Mouse (Mus musculus): ENCODE measurements around the gene Pdzrn4. TPM values are rescaled to one million over a fixed set of nuclear protein-coding genes. Genes with fewer than 3 reads are reported as not detected.

The Pdzrn4 gene
- polyA plus RNA-seq, 1 experiment from 2014 or later = 0.02 TPM

DNA sequence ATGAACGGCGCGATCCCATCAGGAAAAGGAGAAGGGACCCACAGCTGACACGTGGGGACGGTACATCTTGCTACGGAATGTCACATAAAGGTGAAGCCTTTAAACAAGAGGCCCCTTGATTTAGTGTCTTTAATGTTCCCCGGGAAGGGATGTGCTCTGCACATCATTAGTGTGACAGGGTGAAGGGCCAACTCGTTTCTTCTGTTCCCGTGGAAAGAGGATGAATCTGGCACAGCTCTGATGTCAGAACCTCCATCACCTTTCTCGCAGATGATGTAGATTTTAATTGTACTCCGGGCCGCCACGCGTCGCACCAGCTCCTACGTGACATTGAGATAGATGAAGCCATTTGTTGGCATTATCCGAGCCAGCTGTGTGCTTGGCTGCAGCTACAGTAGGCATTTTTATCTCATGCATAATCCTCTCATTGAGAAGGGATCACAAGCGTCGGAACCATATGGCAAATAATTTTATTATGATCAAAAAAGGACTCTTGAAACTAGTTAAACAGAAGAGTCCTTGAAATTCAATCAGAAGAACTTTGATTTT lies 124.1 kb downstream of the Pdzrn4 start:
- Histone ChIP-seq H3K4me3 (ENCODE audit: low read depth, low read length) (no peak overlapping the region), H3K4me2 (ENCODE audit: low read depth, low read length) (no peak overlapping the region), H3K9ac (ENCODE audit: low read depth, low read length) (no peak overlapping the region), H3K27ac (ENCODE audit: low read length) (no peak overlapping the region), H3K4me1 (ENCODE audit: control insufficient read depth, low read depth, low read length) (no peaks in the 10 kb centered on the region), H3K9me3 (replicated peaks; ENCODE audit: control insufficient read depth, low read length) (no peaks in the 10 kb centered on the region), H3K27me3 (ENCODE audit: control insufficient read depth, insufficient read depth, low read depth, low read length) (no peaks in the 10 kb centered on the region), H3K36me3 (ENCODE audit: control insufficient read depth, insufficient read depth) (no peaks in the 10 kb centered on the region)
- 65% methylated on average over 19 of the region's 19 CpGs for WGBS (ENCODE audit: insufficient replicate concordance)
- no peak for ATAC-seq (ENCODE audit: low read depth)

DNA sequence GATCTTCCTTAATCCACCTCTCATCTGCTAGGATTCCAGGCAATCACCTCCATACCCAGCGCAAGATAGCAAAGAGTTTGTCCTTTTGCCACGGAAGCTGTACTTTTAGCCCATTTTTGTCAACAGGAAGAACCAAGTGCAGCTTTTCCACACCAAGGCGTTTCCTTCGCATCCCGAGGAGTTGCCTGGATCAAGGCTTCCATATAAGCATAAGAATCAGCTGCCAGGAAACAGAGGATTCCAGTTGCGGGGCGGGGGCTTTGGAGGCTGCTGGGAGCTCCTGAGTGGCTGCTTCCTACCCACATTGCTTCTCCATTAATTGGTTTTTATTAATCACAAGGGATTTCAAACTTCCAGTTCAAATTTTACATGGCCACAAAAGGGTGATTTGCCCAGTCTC lies 125.0 kb downstream of the Pdzrn4 start:
- Histone ChIP-seq H3K9me3 (replicated peaks; ENCODE audit: control insufficient read depth, low read length) (no peaks in the 10 kb centered on the region), H3K4me2 (ENCODE audit: low read depth, low read length) (no peak overlapping the region), H3K27me3 (ENCODE audit: control insufficient read depth, insufficient read depth, low read depth, low read length) (no peaks in the 10 kb centered on the region), H3K36me3 (ENCODE audit: control insufficient read depth, insufficient read depth) (no peaks in the 10 kb centered on the region), H3K9ac (ENCODE audit: low read depth, low read length) (no peak overlapping the region), H3K4me3 (ENCODE audit: low read depth, low read length) (no peak overlapping the region), H3K27ac (ENCODE audit: low read length) (no peak overlapping the region), H3K4me1 (ENCODE audit: control insufficient read depth, low read depth, low read length) (no peaks in the 10 kb centered on the region)
- ATAC-seq (ENCODE audit: low read depth) = no peak
- 16% methylated on average over 7 of the region's 7 CpGs for WGBS (ENCODE audit: insufficient replicate concordance)

DNA sequence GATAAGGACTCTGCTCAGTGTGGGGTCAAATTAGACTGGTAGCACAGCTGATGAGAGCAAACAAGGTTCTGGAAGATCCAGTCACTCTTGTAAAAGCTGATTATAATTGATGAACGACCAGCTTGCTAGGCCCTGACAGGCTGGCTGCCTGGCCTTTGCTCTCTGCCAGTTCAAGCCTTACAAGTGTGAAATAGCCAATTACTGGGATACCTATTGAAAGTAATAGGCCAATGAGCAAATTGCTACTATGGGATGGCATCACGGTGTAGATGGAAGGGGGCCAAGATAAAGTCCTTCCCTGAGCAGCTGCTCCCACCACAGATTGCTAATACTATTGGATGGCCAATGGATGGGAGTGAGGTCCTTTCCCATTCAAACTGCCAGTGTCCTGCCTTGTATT lies 128.2 kb downstream of the Pdzrn4 start:
- H3K9ac ChIP-seq (ENCODE audit: low read depth, low read length) = no peak overlapping the region
- H3K9me3 ChIP-seq (replicated peaks; ENCODE audit: control insufficient read depth, low read length) = no peaks in the 10 kb centered on the region
- no peak overlapping the region for H3K27ac ChIP-seq (ENCODE audit: low read length)
- no peak overlapping the region for H3K4me2 ChIP-seq (ENCODE audit: low read depth, low read length)
- no peaks in the 10 kb centered on the region for H3K36me3 ChIP-seq (ENCODE audit: control insufficient read depth, insufficient read depth)
- no peak for ATAC-seq (ENCODE audit: low read depth)
- no peaks in the 10 kb centered on the region for H3K27me3 ChIP-seq (ENCODE audit: control insufficient read depth, insufficient read depth, low read depth, low read length)
- H3K4me1 ChIP-seq (ENCODE audit: control insufficient read depth, low read depth, low read length) = no peaks in the 10 kb centered on the region
- H3K4me3 ChIP-seq (ENCODE audit: low read depth, low read length) = no peak overlapping the region
- 17% methylated on average over 2 of the region's 2 CpGs for WGBS (ENCODE audit: insufficient replicate concordance)

DNA sequence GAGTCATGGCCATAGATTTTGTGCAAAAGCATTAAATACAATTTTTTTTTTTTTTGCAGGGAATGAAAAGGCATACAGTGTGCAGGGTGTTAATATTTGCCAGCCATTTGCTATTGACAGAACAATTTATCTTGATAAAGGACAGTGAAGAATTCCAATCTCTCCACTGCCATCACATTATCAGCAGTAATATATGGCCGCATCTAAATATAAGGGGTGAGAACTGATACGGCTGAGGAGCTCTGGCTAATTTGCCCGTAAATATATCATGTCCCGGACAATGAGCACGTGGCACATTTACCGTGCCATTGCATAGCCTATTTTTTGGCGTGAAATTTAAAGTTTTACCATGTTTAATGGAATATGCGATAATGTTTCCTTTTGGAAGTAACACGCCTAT lies 128.7 kb downstream of the Pdzrn4 start:
- no peak overlapping the region for H3K27ac ChIP-seq (ENCODE audit: low read length)
- no peaks in the 10 kb centered on the region for H3K36me3 ChIP-seq (ENCODE audit: control insufficient read depth, insufficient read depth)
- 65% methylated on average over 9 of the region's 9 CpGs for WGBS (ENCODE audit: insufficient replicate concordance)
- ATAC-seq (ENCODE audit: low read depth) = no peak
- no peak overlapping the region for H3K9ac ChIP-seq (ENCODE audit: low read depth, low read length)
- H3K4me2 ChIP-seq (ENCODE audit: low read depth, low read length) = no peak overlapping the region
- H3K4me3 ChIP-seq (ENCODE audit: low read depth, low read length) = no peak overlapping the region
- H3K27me3 ChIP-seq (ENCODE audit: control insufficient read depth, insufficient read depth, low read depth, low read length) = no peaks in the 10 kb centered on the region
- H3K4me1 ChIP-seq (ENCODE audit: control insufficient read depth, low read depth, low read length) = no peaks in the 10 kb centered on the region
- H3K9me3 ChIP-seq (replicated peaks; ENCODE audit: control insufficient read depth, low read length) = no peaks in the 10 kb centered on the region

DNA sequence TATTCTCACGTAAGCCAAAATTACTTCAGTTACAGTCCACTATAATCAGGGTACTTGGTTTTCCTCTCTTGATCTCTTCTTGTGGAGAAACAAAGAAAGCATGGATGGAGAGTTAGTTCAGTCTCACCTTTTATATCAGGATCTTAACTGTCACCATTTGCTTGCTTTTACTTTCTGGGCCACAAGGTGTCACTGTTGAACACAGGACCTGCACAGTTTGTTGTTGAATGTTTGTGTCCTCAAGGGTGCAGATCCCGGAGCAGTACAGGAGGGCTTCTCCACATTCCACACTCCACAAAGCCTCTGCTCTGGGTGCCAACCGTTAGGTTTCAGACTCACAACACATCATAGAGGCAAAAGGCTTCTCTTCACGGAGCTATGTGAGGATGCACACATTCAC lies 130.1 kb downstream of the Pdzrn4 start:
- Histone ChIP-seq H3K4me2 (ENCODE audit: low read depth, low read length) (no peak overlapping the region), H3K27me3 (ENCODE audit: control insufficient read depth, insufficient read depth, low read depth, low read length) (no peaks in the 10 kb centered on the region), H3K9me3 (replicated peaks; ENCODE audit: control insufficient read depth, low read length) (no peaks in the 10 kb centered on the region), H3K36me3 (ENCODE audit: control insufficient read depth, insufficient read depth) (no peaks in the 10 kb centered on the region), H3K9ac (ENCODE audit: low read depth, low read length) (no peak overlapping the region), H3K4me3 (ENCODE audit: low read depth, low read length) (no peak overlapping the region), H3K27ac (ENCODE audit: low read length) (no peak overlapping the region), H3K4me1 (ENCODE audit: control insufficient read depth, low read depth, low read length) (no peaks in the 10 kb centered on the region)
- 50% methylated on average over 4 of the region's 4 CpGs for WGBS (ENCODE audit: insufficient replicate concordance)
- no peak for ATAC-seq (ENCODE audit: low read depth)

DNA sequence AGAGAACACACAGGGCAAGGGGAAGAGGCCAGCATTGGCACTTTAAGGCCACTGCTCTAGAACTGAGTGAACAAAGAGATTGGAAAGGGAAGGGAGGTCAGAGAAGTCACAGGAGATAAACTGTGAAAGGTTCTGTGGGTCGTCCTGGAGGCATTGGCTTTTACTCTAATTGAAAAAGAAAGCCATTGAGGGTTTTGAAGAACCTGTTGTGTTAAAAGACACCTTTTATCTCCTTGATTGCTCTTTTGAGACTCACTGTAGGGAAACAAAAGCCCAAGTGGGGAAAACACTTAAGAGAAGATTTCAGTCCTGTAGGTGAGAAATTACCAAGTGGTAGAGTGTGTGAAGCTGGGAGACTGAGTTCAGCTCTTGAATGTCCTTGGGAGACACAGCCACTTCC lies 146.6 kb downstream of the Pdzrn4 start:
- no peak overlapping the region for H3K27ac ChIP-seq (ENCODE audit: low read length)
- no peaks in the 10 kb centered on the region for H3K4me1 ChIP-seq (ENCODE audit: control insufficient read depth, low read depth, low read length)
- H3K27me3 ChIP-seq (ENCODE audit: control insufficient read depth, insufficient read depth, low read depth, low read length) = no peaks in the 10 kb centered on the region
- no peak overlapping the region for H3K4me3 ChIP-seq (ENCODE audit: low read depth, low read length)
- no peaks in the 10 kb centered on the region for H3K36me3 ChIP-seq (ENCODE audit: control insufficient read depth, insufficient read depth)
- H3K9ac ChIP-seq (ENCODE audit: low read depth, low read length) = no peak overlapping the region
- WGBS (ENCODE audit: insufficient replicate concordance) = 15% methylated on average over 1 of the region's 1 CpGs
- H3K9me3 ChIP-seq (replicated peaks; ENCODE audit: control insufficient read depth, low read length) = no peaks in the 10 kb centered on the region
- ATAC-seq (ENCODE audit: low read depth) = no peak
- no peak overlapping the region for H3K4me2 ChIP-seq (ENCODE audit: low read depth, low read length)

DNA sequence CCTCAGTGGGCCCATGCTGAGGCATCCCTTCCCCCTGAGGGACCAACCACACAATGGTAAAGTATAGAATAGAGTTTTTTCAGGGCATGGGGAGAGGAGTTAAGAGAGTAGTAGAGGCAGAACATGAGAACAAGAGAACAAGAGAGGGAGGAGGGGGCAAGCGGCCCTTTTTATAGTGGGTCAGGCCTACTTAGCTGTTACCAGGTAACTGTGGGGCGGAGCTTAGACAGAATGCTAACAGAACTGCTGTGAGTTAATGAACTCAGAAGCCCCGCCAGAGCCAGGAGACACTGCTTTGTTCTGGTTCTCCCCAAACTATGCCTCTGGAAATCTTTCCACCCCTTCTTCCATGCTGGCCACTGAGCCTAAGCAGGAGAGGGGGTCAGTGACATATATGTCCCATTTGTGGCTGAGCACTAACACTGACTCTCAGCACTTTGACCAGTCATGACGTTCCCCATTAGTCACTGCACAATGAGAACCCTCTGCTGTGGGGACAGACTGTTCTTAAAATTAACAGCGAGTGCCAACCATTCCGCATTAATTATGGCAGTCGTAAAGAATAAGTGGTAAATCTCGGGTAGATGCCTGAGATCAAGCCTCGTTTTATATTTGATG lies 150.7 kb downstream of the Pdzrn4 start:
- no peak overlapping the region for H3K4me2 ChIP-seq (ENCODE audit: low read depth, low read length)
- H3K36me3 ChIP-seq (ENCODE audit: control insufficient read depth, insufficient read depth) = no peaks in the 10 kb centered on the region
- no peak overlapping the region for H3K27ac ChIP-seq (ENCODE audit: low read length)
- 59% methylated on average over 9 of the region's 9 CpGs for WGBS (ENCODE audit: insufficient replicate concordance)
- H3K9ac ChIP-seq (ENCODE audit: low read depth, low read length) = no peak overlapping the region
- H3K9me3 ChIP-seq (replicated peaks; ENCODE audit: control insufficient read depth, low read length) = no peaks in the 10 kb centered on the region; the same call in 1 of the 2 replicates
- H3K4me1 ChIP-seq (ENCODE audit: control insufficient read depth, low read depth, low read length) = no peaks in the 10 kb centered on the region
- H3K27me3 ChIP-seq (ENCODE audit: control insufficient read depth, insufficient read depth, low read depth, low read length) = no peaks in the 10 kb centered on the region
- ATAC-seq (ENCODE audit: low read depth) = no peak
- no peak overlapping the region for H3K4me3 ChIP-seq (ENCODE audit: low read depth, low read length)

DNA sequence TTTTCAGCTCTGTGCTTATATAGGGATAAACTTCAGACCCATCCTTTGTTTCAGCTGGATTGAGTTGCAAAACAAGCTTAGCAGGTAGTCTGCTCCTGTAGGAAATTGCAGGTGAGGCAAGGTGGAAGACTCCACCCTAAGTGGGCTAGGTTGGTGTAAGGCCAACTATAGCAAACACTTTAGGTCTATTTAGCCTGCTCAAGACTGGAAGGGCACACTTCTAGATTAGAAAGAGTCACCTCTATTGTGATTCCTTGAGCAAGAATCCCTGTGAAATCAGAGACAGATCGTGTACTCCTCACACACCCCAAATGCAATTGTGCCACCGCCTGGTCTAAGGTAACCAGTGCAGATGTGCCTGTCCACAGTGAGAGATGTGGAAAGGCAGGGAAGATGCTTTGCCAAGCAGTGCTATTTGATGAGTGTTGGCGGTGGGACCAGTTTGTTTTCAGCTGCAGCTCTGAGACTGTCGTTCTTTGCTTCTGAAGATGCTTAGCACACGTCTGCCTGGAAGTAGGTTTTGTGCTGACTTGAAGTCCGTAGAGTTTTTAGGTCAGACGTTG lies 158.4 kb downstream of the Pdzrn4 start:
- Histone ChIP-seq H3K27me3 (ENCODE audit: control insufficient read depth, insufficient read depth, low read depth, low read length) (no peaks in the 10 kb centered on the region), H3K9ac (ENCODE audit: low read depth, low read length) (no peak overlapping the region), H3K27ac (ENCODE audit: low read length) (no peak overlapping the region), H3K9me3 (replicated peaks; ENCODE audit: control insufficient read depth, low read length) (no peaks in the 10 kb centered on the region), H3K36me3 (ENCODE audit: control insufficient read depth, insufficient read depth) (no peaks in the 10 kb centered on the region), H3K4me3 (ENCODE audit: low read depth, low read length) (no peak overlapping the region), H3K4me2 (ENCODE audit: low read depth, low read length) (no peak overlapping the region), H3K4me1 (ENCODE audit: control insufficient read depth, low read depth, low read length) (no peaks in the 10 kb centered on the region)
- WGBS (ENCODE audit: insufficient replicate concordance) = 58% methylated on average over 7 of the region's 7 CpGs
- no peak for ATAC-seq (ENCODE audit: low read depth)

DNA sequence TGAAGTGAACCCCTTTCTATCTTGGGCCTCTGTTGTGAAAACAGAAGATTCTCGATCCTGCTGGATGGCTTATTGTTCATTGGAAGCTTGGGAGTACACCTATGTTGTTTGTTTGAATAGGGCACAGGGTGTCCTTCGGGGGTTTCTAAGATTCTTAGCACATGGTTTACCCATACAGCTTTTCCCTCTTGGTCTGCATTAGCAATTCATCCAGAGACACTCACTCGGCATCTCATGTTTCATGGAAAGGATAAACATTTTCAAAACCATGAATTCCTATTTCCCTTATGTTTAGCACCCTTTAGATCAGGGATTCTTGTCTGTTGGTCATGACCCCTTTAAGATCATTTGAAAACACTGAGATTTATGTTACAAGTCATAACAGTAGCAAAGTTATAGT lies 159.0 kb downstream of the Pdzrn4 start:
- WGBS (ENCODE audit: insufficient replicate concordance) = 40% methylated on average over 3 of the region's 3 CpGs
- H3K27me3 ChIP-seq (ENCODE audit: control insufficient read depth, insufficient read depth, low read depth, low read length) = no peaks in the 10 kb centered on the region
- no peaks in the 10 kb centered on the region for H3K9me3 ChIP-seq (replicated peaks; ENCODE audit: control insufficient read depth, low read length)
- H3K36me3 ChIP-seq (ENCODE audit: control insufficient read depth, insufficient read depth) = no peaks in the 10 kb centered on the region
- H3K9ac ChIP-seq (ENCODE audit: low read depth, low read length) = no peak overlapping the region
- no peak overlapping the region for H3K4me3 ChIP-seq (ENCODE audit: low read depth, low read length)
- H3K27ac ChIP-seq (ENCODE audit: low read length) = no peak overlapping the region
- no peak for ATAC-seq (ENCODE audit: low read depth)
- no peak overlapping the region for H3K4me2 ChIP-seq (ENCODE audit: low read depth, low read length)
- H3K4me1 ChIP-seq (ENCODE audit: control insufficient read depth, low read depth, low read length) = no peaks in the 10 kb centered on the region
